Mouse (Mus musculus): ENCODE measurements at regions not wholly inside any gene's neighbourhood (a gene's known extent, or its start where the extent isn't known, plus 50 kb on each side); places are given as distances from the start of the nearest gene placed in this dataset.

DNA sequence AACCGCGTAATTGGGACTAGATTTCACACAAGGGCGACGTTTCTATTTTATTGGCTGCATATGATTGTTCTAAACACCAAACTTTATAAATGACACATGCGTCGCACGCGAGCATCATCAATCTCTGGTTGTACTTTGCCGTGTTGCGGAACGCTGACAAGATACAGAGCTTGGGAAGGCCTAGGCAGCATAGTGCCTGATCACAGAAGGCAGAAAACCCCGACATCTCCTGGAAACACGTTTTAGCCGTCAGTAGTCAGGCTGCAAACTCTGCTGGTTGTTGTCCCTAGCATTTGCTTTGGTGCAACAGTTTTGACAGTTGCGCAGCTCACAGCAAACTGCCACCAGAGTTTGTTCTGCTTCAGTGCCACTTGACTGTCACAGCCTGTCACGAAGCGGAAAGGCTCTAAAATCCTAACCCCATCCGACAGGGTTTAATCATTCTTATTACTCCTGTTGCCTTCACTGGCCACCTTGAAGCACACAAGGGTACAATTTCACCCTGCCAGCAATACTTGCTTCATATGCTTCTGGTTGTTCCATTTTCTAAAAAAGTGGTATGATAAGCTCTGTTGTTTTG lies 380.2 kb upstream of the Tenm3 start:
- no peak for DNase-seq

DNA sequence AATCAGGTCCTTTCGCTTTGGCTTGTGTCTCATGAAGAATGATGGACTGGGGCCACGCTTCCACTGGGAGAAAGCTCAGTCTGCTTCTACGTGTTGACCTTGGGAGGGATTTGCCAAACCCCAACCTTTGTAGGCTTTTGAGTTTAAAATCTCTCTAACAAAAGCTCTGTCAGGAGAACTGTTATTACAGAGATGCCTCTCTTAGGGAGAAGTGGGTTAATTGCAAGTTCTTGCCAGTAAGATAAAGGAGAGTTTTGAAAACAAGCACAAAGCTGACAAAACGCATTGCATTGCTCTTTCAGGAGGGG lies 351.5 kb upstream of the Tenm3 start:
- DNase-seq = no peak

DNA sequence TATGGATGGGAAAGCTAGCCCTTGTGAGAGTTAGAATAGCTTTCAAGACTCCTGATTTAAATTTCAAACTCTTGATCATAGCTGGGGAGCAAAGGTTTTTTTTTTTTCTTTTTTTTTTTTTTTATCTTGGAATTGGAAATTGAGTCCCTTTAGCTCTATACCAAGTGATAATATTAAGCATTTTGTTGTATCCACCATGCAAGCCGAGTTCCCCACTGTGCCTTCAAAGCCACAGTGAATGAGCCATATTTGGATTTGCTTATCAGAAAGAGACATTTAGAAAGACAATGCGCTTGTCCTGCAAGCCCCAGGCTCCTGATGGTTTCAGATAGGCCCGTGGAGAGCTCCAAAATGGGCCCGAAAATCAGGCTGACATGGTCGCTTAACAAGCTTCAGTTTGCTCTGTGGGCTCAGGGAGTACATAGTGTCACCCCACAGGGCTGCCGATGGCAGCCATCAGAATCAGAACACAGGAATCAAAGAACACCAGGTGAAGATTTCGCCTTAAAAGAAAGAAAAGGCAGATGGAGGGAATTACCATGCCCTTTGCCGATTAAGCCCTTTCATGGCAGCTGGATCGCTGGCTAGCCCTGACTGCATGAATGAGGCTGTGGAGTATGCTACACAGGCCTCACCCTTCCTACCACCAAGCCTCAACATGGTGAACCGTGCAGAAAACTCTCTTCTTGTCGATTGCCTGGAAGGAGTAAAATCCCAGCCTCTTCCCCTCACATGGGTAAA lies 351.0 kb upstream of the Tenm3 start:
- DNase-seq = no peak

GRCm38 (mm10) chr8:49186853-49187252 lies 343.1 kb upstream of the Tenm3 start:
- DNase-seq = no peak

DNA sequence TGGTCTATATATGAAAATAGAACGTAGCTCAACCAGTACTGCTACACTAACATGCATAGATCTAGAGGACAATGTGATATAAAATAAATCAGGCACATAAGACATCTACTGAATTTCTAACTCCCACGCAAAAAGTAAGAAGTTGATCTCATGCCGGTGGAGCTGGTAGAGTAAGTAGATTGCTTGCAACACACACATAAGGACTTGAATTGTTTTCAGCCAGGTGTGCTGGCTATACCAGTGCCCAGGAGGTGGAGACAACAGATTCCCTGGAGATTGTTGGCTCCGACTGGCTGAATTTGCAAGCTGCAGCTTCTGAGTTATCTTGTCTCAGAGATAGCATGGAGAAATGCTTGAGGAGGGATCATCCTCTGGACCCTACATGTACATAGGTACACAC lies 331.6 kb upstream of the Tenm3 start:
- no peak for DNase-seq

- DNase-seq = no peak
Measured at GRCm38 (mm10) chr8:49174956-49175355, 331.2 kb upstream of the Tenm3 start.

GRCm38 (mm10) chr8:49159318-49159717 lies 315.6 kb upstream of the Tenm3 start:
- no peak for DNase-seq

GRCm38 (mm10) chr8:49158201-49158600 lies 314.4 kb upstream of the Tenm3 start:
- no peak for DNase-seq

GRCm38 (mm10) chr8:49136503-49137044 lies 292.8 kb upstream of the Tenm3 start:
- DNase-seq = no peak

DNA sequence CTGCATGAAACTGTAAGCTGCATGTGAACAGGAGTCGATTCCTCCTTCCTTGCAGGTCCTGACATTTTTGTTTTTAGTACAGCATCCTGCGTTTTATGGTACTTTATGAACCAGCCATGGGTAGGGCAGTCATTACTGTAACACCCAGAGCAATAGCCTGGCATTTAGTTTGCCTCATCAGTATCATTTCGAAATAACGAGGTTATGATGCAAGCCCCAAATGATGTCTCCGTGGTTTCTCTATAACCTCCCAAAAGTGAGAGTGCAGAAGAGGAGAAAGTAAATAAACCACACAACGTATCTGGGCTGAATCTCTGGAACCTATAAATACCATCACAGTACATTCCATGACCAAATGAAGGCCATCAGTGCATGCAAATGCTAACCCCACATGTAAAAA lies 265.3 kb upstream of the Tenm3 start:
- DNase-seq = no peak

GRCm38 (mm10) chr8:49108665-49109064 lies 264.9 kb upstream of the Tenm3 start:
- no peak for DNase-seq

DNA sequence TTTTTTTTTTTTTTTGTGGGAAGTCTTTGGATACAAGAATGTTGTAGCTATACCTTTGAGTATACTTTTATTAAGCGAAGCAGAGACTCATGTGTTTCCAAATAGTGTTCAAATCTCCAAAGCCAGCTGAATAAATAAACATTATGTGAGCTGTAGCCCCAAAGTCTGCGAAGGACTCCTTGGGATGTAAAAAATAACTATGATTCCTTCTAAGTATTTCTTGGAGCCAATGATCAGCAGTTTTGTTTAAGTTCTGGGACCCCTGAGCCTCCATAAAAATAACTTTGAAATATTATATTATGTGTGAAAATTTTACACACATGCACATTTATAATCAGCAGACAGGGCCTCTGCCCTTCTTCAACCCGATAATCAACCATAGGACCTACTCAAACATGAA lies 262.8 kb upstream of the Tenm3 start:
- no peak for DNase-seq

DNA sequence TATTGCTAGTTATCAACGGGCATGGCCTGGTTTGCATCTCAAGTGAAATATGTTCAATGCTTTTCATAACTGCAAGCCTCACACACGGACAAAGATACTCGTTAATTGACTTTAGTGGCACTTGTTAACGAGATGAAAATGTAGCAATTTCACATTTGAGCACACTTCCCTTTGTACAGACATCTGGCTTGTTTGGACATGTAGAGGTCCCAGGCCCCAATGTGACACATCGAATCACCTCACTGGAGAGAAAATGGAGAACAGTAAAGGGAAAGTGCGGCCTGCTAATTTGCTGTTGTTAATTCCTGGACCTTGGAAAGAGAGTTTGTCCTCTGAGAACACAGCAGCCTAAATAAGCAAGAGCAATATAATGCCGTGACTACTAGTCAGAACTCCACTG lies 257.4 kb upstream of the Tenm3 start:
- DNase-seq = no peak

GRCm38 (mm10) chr8:49084191-49084875 lies 240.6 kb upstream of the Tenm3 start:
- no peak for DNase-seq

GRCm38 (mm10) chr8:49069451-49069850 lies 225.7 kb upstream of the Tenm3 start:
- no peak for DNase-seq

DNA sequence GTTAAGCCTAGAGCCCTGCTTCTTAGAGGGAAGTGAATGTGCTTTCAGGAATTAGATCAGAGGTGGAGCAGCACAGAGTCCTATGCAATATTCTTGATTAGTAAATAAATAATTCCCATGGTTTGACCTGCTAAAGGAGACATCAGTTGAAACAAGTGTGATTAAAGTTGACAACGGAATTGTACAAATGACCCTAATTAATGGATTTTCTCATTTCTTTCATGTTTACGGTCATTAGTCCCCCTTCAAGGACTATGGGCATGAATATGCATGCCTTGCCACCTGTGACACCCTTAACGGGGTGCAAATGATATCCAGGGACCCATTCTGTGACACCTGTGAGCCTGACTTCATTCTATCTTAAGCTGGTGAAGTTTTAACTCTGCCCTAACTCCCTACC lies 219.5 kb upstream of the Tenm3 start:
- no peak for DNase-seq

DNA sequence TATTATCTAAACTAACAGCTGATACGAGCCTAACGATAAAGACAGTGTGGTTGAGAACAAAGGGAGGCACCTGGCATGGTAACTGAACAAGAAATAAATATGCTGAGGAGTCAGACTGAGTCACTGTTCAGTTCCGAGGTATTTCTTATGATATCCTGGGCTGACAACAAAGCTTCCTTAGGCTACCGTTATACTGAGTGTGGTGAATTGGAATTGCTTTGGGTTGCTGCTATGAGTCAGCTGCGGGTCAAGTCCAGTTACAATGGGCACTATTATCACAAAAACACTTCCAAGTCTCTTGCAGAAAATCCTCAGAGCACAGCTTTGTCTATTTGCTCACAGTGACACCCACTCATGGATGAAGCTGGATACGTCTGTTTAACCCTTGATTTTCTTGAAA lies 199.5 kb upstream of the Tenm3 start:
- DNase-seq = no peak

- no peak for DNase-seq
Measured at GRCm38 (mm10) chr8:49035970-49036700, 192.4 kb upstream of the Tenm3 start.

GRCm38 (mm10) chr8:49035519-49035918 lies 191.8 kb upstream of the Tenm3 start:
- peak; percentile 15 for DNase-seq

DNA sequence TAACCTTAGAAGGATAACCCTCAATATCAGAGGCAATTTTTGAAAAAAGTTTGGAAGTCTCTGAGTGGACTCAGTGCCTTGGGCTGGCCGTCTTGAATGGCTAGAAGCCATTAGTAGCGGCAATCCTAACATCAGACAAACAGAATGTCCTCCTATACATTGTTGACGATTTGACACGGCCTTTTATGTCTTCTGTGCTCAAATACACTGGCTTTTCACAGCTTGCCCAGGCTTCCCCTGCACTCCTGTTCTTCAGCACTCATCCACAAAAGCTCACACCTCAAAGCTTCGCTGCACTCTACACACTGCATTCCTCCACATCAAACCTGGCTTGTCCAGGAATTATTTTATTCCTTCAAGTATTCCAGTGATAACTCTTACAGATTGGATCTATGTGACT lies 186.5 kb upstream of the Tenm3 start:
- no peak for DNase-seq

DNA sequence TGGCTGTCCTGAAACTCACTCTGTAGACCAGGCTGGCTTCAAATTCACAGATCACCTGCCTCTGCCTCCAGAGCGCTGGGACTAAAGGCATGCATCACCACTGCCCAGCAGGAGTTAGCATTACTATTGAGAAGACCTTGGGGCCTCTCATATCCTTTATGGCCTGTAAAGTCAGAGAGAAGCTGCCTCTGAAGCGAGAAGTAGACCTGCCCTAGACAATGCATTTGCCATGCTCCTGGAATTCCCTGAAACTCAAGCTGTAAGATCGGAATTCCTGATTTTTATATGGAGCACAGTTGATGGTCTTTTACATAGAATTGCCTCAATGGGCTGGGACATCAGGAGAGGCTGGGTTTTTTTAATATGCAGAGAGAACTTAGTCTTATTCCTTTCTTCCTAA lies 174.0 kb upstream of the Tenm3 start:
- DNase-seq = no peak

GRCm38 (mm10) chr8:49015701-49016100 lies 171.9 kb upstream of the Tenm3 start:
- DNase-seq = no peak

DNA sequence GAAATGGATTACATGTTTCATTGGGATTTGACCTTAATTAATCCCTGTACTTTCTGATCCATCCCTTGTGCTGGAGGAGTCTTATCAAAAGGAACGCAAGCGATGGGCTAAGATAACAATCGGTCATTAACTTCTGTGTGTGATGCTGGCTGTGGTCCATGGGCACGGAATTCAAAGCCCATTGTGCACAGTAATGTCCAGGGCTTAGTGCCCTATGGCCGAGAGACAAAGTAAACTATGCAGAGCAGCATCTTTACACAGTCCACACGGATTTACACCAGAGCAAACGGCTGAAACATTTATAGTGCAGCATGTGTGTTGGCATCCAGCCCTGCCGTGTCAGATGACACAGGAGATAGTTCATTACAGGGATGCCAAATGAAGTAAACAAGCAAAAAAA lies 171.4 kb upstream of the Tenm3 start:
- peak; percentile 11 for DNase-seq
